Mouse (Mus musculus) adrenal gland, adult 2 months (tissue): ENCODE results near the gene Vegfd. TPM values are rescaled to one million over a fixed set of nuclear protein-coding genes. Genes with fewer than 3 reads are reported as not detected.

ENCODE experiments used
- DNase-seq: peaks from one replicate; pipeline ENCODE4 v3.0.0; 2021
- long read RNA-seq: library from polyadenylated mRNA; stranded (forward); transcript quantifications from one replicate; pipeline ENCODE4 v2.0.0, GENCODE M21; 2021
- polyA plus RNA-seq: library from polyadenylated mRNA; depleted of rRNA; stranded (reverse); fragments of >200 nt; gene quantifications from 2 replicates; pipeline ENCODE4 v1.2.3, GENCODE M21; 2012; rRNA removed
- total RNA-seq, 2 experiments: library from RNA; stranded (reverse); gene quantifications; 2 replicates each; pipeline ENCODE4 v1.2.3; 2021

The Vegfd gene
- total RNA-seq (10 to 100 TPM; 24.7 to 51.8 TPM), polyA plus RNA-seq (10.4 and 23.3 TPM in 2 replicates)
- long read RNA-seq, transcript Vegfd-201 (7 exons, 2,049 nt), result major isoform, 5 of 12 reads
- long read RNA-seq, partial matches to known transcripts, result 7 of 12 reads
- long read RNA-seq, other reads (novel, unspliced or antisense), result 0 of 12 reads

GRCm38 (mm10) chrX:164373081-164373480 is at the start of gene Vegfd:
TSS of gene Vegfd (plus strand) at chrX:164373378.
- DNase-seq, result peak; percentile 76

- DNase-seq, result no peak
Observed at GRCm38 (mm10) chrX:164323391-164323913, 49.7 kb upstream of the Vegfd start.

- DNase-seq, result no peak
Observed at GRCm38 (mm10) chrX:164330351-164330750, 42.8 kb upstream of the Vegfd start.

GRCm38 (mm10) chrX:164330766-164331165 is 42.4 kb upstream of the Vegfd start:
- DNase-seq, result no peak

- DNase-seq, result no peak
Observed at GRCm38 (mm10) chrX:164338591-164338990, 34.6 kb upstream of the Vegfd start.

GRCm38 (mm10) chrX:164345359-164345938 is 27.7 kb upstream of the Vegfd start:
- DNase-seq, result no peak

- no peak for DNase-seq
Observed at GRCm38 (mm10) chrX:164348937-164349336, 24.2 kb upstream of the Vegfd start.

- no peak for DNase-seq
Observed at GRCm38 (mm10) chrX:164365153-164365865, 7.9 kb upstream of the Vegfd start.

GRCm38 (mm10) chrX:164370576-164370975 is 2.6 kb upstream of the Vegfd start:
- DNase-seq, result no peak

GRCm38 (mm10) chrX:164374586-164374985 is 1.4 kb downstream of the Vegfd start:
- DNase-seq, result peak; percentile 28

GRCm38 (mm10) chrX:164379721-164380120 is 6.5 kb downstream of the Vegfd start:
- DNase-seq, result no peak

- peak; percentile 90 for DNase-seq
Observed at GRCm38 (mm10) chrX:164381618-164382408, 8.6 kb downstream of the Vegfd start.

- no peak for DNase-seq
Observed at GRCm38 (mm10) chrX:164394091-164394490, 20.9 kb downstream of the Vegfd start.

GRCm38 (mm10) chrX:164398456-164398855 is 25.3 kb downstream of the Vegfd start:
- no peak for DNase-seq

GRCm38 (mm10) chrX:164405080-164405649 is 32.0 kb downstream of the Vegfd start:
- DNase-seq, result no peak

- no peak for DNase-seq
Observed at GRCm38 (mm10) chrX:164406133-164407022, 33.2 kb downstream of the Vegfd start.

GRCm38 (mm10) chrX:164408301-164408927 is 35.2 kb downstream of the Vegfd start:
- no peak for DNase-seq

GRCm38 (mm10) chrX:164410562-164410961 is 37.4 kb downstream of the Vegfd start:
- DNase-seq, result no peak

GRCm38 (mm10) chrX:164416803-164417202 is 43.6 kb downstream of the Vegfd start:
- DNase-seq, result no peak

GRCm38 (mm10) chrX:164418008-164418407 is 44.8 kb downstream of the Vegfd start:
- DNase-seq, result no peak
